ENCODE assay signal across 24 mouse cellular contexts in genomic region chr11:88198223-88198622, GRCm38 (mm10). TPM values are rescaled to one million over a fixed set of nuclear protein-coding genes. Genes with fewer than 3 reads are reported as not detected.
DNase-seq lines count a peak whose midpoint lies in the region; ATAC-seq and TF ChIP-seq lines count a peak whose summit lies in the region.
"Had no signal": no experiment of that assay in that cellular context is flagged by ENCODE, and none has a peak within 500 bp of the region (broad histone marks: within the 10 kb centered on the region; RNA-seq: fewer than 3 reads in every experiment).

No protein-coding gene starts in this region.

- H3K27ac ChIP-seq in embryonic facial prominence, embryonic 14.5 days (replicated peaks; ENCODE audit: low read depth, low read length), result 0 out of 2 replicates have a peak overlapping the region, but pooled peaks have one; percentile 33
- H3K27ac ChIP-seq in embryonic facial prominence, embryonic 10.5 days (replicated peaks), result no peak overlapping the region
- no peak overlapping the region for H3K27ac ChIP-seq in hindbrain, embryonic 13.5 days
- H3K27ac ChIP-seq in hindbrain, embryonic 14.5 days, result no peak overlapping the region
- no peak overlapping the region for H3K27ac ChIP-seq in ES-Bruce4 (ENCODE audit: insufficient read depth, low read length)
- H3K27ac ChIP-seq: embryonic facial prominence, embryonic 13.5 days; forebrain, embryonic 13.5 days; hindbrain, embryonic 12.5 days; hindbrain, postnatal 0 days had no signal

- no peaks in the 10 kb centered on the region for H3K36me3 ChIP-seq in embryonic facial prominence, embryonic 14.5 days (ENCODE audit: control insufficient read depth, insufficient read depth, low read length)
- no peaks in the 10 kb centered on the region for H3K36me3 ChIP-seq in embryonic facial prominence, embryonic 10.5 days (replicated peaks)
- no peaks in the 10 kb centered on the region for H3K36me3 ChIP-seq in hindbrain, embryonic 13.5 days
- H3K36me3 ChIP-seq in hindbrain, embryonic 14.5 days (replicated peaks; ENCODE audit: control insufficient read depth, insufficient read depth), result no peaks in the 10 kb centered on the region
- no peaks in the 10 kb centered on the region for H3K36me3 ChIP-seq in ES-Bruce4 (ENCODE audit: control insufficient read depth, insufficient read depth, low read length, poor library complexity, severe bottlenecking)
- H3K36me3 ChIP-seq: embryonic facial prominence, embryonic 13.5 days; forebrain, embryonic 10.5 days; heart, embryonic 12.5 days; hindbrain, embryonic 12.5 days had no signal

- TF ChIP-seq POLR2A in ES-Bruce4 (IDR thresholded peaks at IDR 0.05; ENCODE audit: insufficient read depth, low read length), result no peak

- H3K4me1 ChIP-seq in embryonic facial prominence, embryonic 14.5 days (ENCODE audit: control insufficient read depth, insufficient read depth, low read length), result peaks cover 11% of the 10 kb centered on the region
- H3K4me1 ChIP-seq in embryonic facial prominence, embryonic 10.5 days, result peaks cover 38% of the 10 kb centered on the region
- peaks cover 36% of the 10 kb centered on the region for H3K4me1 ChIP-seq in hindbrain, embryonic 13.5 days (replicated peaks)
- peaks cover 9% of the 10 kb centered on the region for H3K4me1 ChIP-seq in hindbrain, embryonic 14.5 days (replicated peaks; ENCODE audit: control insufficient read depth, insufficient read depth, low read length)
- peaks cover 2% of the 10 kb centered on the region for H3K4me1 ChIP-seq in ES-Bruce4 (ENCODE audit: control insufficient read depth, insufficient read depth, low read length)

- no peak overlapping the region for H3K4me3 ChIP-seq in embryonic facial prominence, embryonic 14.5 days (ENCODE audit: low read depth, low read length)
- H3K4me3 ChIP-seq in embryonic facial prominence, embryonic 10.5 days, result no peak overlapping the region
- H3K4me3 ChIP-seq in hindbrain, embryonic 13.5 days, result no peak overlapping the region
- H3K4me3 ChIP-seq in hindbrain, embryonic 14.5 days (replicated peaks; ENCODE audit: low read length), result no peak overlapping the region
- H3K4me3 ChIP-seq in ES-Bruce4 (ENCODE audit: low read depth, low read length), result no peak overlapping the region
- H3K4me3 ChIP-seq: embryonic facial prominence, embryonic 13.5 days; forebrain, embryonic 10.5 days; forebrain, embryonic 13.5 days; heart, embryonic 12.5 days; hindbrain, embryonic 12.5 days had no signal

- 0 out of 2 replicates have a peak, but pooled peaks have one; percentile 15 for TF ChIP-seq EP300 in ES-Bruce4 (IDR thresholded peaks at IDR 0.05; ENCODE audit: insufficient read depth, low read depth, low read length)

- TF ChIP-seq CTCF in ES-Bruce4 (IDR thresholded peaks at IDR 0.05; ENCODE audit: low read depth, low read length), result no peak

- peak; percentile 65 for DNase-seq in embryonic facial prominence, embryonic 14.5 days (ENCODE audit: low spot score)
- DNase-seq in embryonic facial prominence, embryonic 10.5 days (ENCODE audit: low spot score), result no peak
- no peak for DNase-seq in hindbrain, embryonic 14.5 days (ENCODE audit: low spot score)
- peak; percentile 71 for DNase-seq in ZHBTc4 (ENCODE audit: low read depth, low spot score)
- DNase-seq in cerebellum, adult 11 months, result no peak
- no peak for DNase-seq in thymus, adult 18-20 months
- DNase-seq: adrenal gland, postnatal 10 days; adrenal gland, postnatal 36 days; cerebellum, adult 2 months; cerebellum, adult 9-11 months; cerebellum, postnatal 25 days; gastrocnemius, postnatal 14 days; heart, adult 18-20 months had no signal

- 29% methylated on average over 4 of the region's 4 CpGs for WGBS in embryonic facial prominence, embryonic 14.5 days
- WGBS in embryonic facial prominence, embryonic 10.5 days, result 25% methylated on average over 4 of the region's 4 CpGs
- 27% methylated on average over 4 of the region's 4 CpGs for WGBS in hindbrain, embryonic 13.5 days
- WGBS in hindbrain, embryonic 14.5 days, result 19% methylated on average over 4 of the region's 4 CpGs

- no peak overlapping the region for H3K9ac ChIP-seq in embryonic facial prominence, embryonic 14.5 days (ENCODE audit: low read depth, low read length)
- peak overlapping the region; percentile 35; the same call in 1 of the 2 replicates for H3K9ac ChIP-seq in hindbrain, embryonic 13.5 days
- no peak overlapping the region for H3K9ac ChIP-seq in hindbrain, embryonic 14.5 days
- no peak overlapping the region for H3K9ac ChIP-seq in ES-Bruce4 (ENCODE audit: low read depth, poor library complexity, severe bottlenecking)
- H3K9ac ChIP-seq: forebrain, embryonic 13.5 days; hindbrain, embryonic 12.5 days had no signal

- H3K4me2 ChIP-seq in embryonic facial prominence, embryonic 14.5 days (ENCODE audit: low read depth, low read length), result no peak overlapping the region
- no peak overlapping the region for H3K4me2 ChIP-seq in hindbrain, embryonic 13.5 days
- H3K4me2 ChIP-seq in hindbrain, embryonic 14.5 days (replicated peaks), result no peak overlapping the region
- H3K4me2 ChIP-seq: embryonic facial prominence, embryonic 13.5 days; forebrain, embryonic 13.5 days; heart, embryonic 12.5 days; hindbrain, embryonic 12.5 days had no signal

- ATAC-seq in embryonic facial prominence, embryonic 14.5 days (ENCODE audit: low read depth), result no peak
- ATAC-seq in hindbrain, embryonic 13.5 days (ENCODE audit: low FRiP score), result no peak
- no peak for ATAC-seq in hindbrain, embryonic 14.5 days (ENCODE audit: low FRiP score)
- ATAC-seq: forebrain, embryonic 13.5 days; forebrain, embryonic 16.5 days; hindbrain, postnatal 0 days; inflammation-experienced regulatory T-cells, adult 6 months; intestine, embryonic 16.5 days had no signal

- H3K27me3 ChIP-seq in embryonic facial prominence, embryonic 14.5 days (replicated peaks; ENCODE audit: control insufficient read depth, insufficient read depth, low read length), result peaks cover 15% of the 10 kb centered on the region
- H3K27me3 ChIP-seq in embryonic facial prominence, embryonic 10.5 days (replicated peaks; ENCODE audit: low read depth, poor library complexity, severe bottlenecking), result peaks cover 44% of the 10 kb centered on the region
- H3K27me3 ChIP-seq in hindbrain, embryonic 13.5 days, result peaks cover 22% of the 10 kb centered on the region
- H3K27me3 ChIP-seq in hindbrain, embryonic 14.5 days (ENCODE audit: control insufficient read depth, insufficient read depth, low read length), result peaks cover 13% of the 10 kb centered on the region
- no peaks in the 10 kb centered on the region for H3K27me3 ChIP-seq in ES-Bruce4 (ENCODE audit: control insufficient read depth, insufficient read depth, low read length, poor library complexity, severe bottlenecking)

- no peaks in the 10 kb centered on the region for H3K9me3 ChIP-seq in embryonic facial prominence, embryonic 14.5 days (ENCODE audit: control insufficient read depth, low read length)
- H3K9me3 ChIP-seq in embryonic facial prominence, embryonic 10.5 days, result no peaks in the 10 kb centered on the region
- no peaks in the 10 kb centered on the region for H3K9me3 ChIP-seq in hindbrain, embryonic 13.5 days
- H3K9me3 ChIP-seq in hindbrain, embryonic 14.5 days (ENCODE audit: control insufficient read depth, low read length), result no peaks in the 10 kb centered on the region
- no peaks in the 10 kb centered on the region for H3K9me3 ChIP-seq in ES-Bruce4 (replicated peaks; ENCODE audit: control insufficient read depth, insufficient read depth, low read length, poor library complexity, severe bottlenecking)
- H3K9me3 ChIP-seq: embryonic facial prominence, embryonic 13.5 days; forebrain, embryonic 10.5 days; forebrain, embryonic 13.5 days; heart, embryonic 12.5 days; hindbrain, embryonic 12.5 days had no signal

RNA-seq across cellular contexts. Expression of gene Mrps23, which starts 6.0 kb away (rescaled TPM):
- polyA plus RNA-seq in embryonic facial prominence, embryonic 14.5 days (2014; fragmentation: Nextera tagmentation; extraction: Ambion mirVana), result 55.6 and 59.4 TPM in 2 replicates
- polyA plus RNA-seq in embryonic facial prominence, embryonic 10.5 days (2016; fragmentation: Nextera tagmentation; extraction: Ambion mirVana), result 60.4 and 71.7 TPM in 2 replicates
- polyA plus RNA-seq in hindbrain, embryonic 13.5 days (2015; fragmentation: Nextera tagmentation; extraction: Ambion mirVana), result 71.1 TPM in 2 replicates
- polyA plus RNA-seq in hindbrain, embryonic 14.5 days (2014; fragmentation: Nextera tagmentation; extraction: Ambion mirVana), result 67.8 and 68.7 TPM in 2 replicates
- 67.9 and 107 TPM in 2 replicates for polyA plus RNA-seq in ES-Bruce4 (2011; ENCODE audit: insufficient read depth, insufficient read length, low read depth, missing spikeins)

Comparison
In these comparisons a context has a peak if more than half of its experiments do, and no peak if none do; other contexts are left out.
1. DNase-seq: peak in embryonic facial prominence, embryonic 14.5 days (single experiment) and ZHBTc4 (single experiment); none in embryonic facial prominence, embryonic 10.5 days (single experiment), hindbrain, embryonic 14.5 days (single experiment), cerebellum, adult 11 months (single experiment) and thymus, adult 18-20 months (0 of 2).